Mouse (Mus musculus) CH12.LX (cell line): ENCODE measurements around the gene BC048507.

ENCODE experiments used
- CTCF ChIP-seq, 2 experiments: IDR thresholded peaks in 1 of 2; conservative IDR thresholded peaks in 1 of 2; 2 replicates each; pipeline ENCODE4 v1.5.1; 2011 to 2012; ENCODE audit warnings: low read depth in 2 of 2, low read length in 2 of 2, improper control_type of control experiment in 1 of 2, inconsistent platforms in 1 of 2, mild to moderate bottlenecking in 1 of 2, moderate library complexity in 1 of 2
- EP300 ChIP-seq: IDR thresholded peaks from 2 replicates; pipeline ENCODE4 v1.6.1; 2011; ENCODE audit warnings: low read length, improper control_type of control experiment
- HCFC1 ChIP-seq: IDR thresholded peaks from 2 replicates; pipeline ENCODE4 v1.6.1; 2012; ENCODE audit warnings: low read depth, mild to moderate bottlenecking, inconsistent platforms, low read length, improper control_type of control experiment
- IRF4 ChIP-seq: IDR thresholded peaks from 2 replicates; pipeline ENCODE4 v1.6.1; 2014; ENCODE audit warnings: low read depth, mild to moderate bottlenecking, inconsistent platforms, low read length, improper control_type of control experiment
- KAT2A ChIP-seq: IDR thresholded peaks from 2 replicates; pipeline ENCODE4 v1.6.1; 2012; ENCODE audit warnings: low read length, improper control_type of control experiment, inconsistent platforms; ENCODE audit not compliant: insufficient replicate concordance
- MAX ChIP-seq: IDR thresholded peaks from 2 replicates; pipeline ENCODE4 v1.6.1; 2011; ENCODE audit warnings: low read length, improper control_type of control experiment
- MXI1 ChIP-seq: IDR thresholded peaks from 2 replicates; pipeline ENCODE4 v1.6.1; 2011; ENCODE audit warnings: mild to moderate bottlenecking, low read depth, low read length, improper control_type of control experiment
- NELFE ChIP-seq: IDR thresholded peaks from 2 replicates; pipeline ENCODE4 v1.6.1; 2011; ENCODE audit warnings: low read depth, low read length, improper control_type of control experiment
- PAX5 ChIP-seq: IDR thresholded peaks from 2 replicates; pipeline ENCODE4 v1.6.1; 2012; ENCODE audit warnings: low read length, inconsistent platforms, mixed read lengths
- POLR2A ChIP-seq: IDR thresholded peaks from 2 replicates; pipeline ENCODE4 v1.6.1; 2011; ENCODE audit warnings: low read depth, mild to moderate bottlenecking, improper control_type of control experiment, low read length
- POLR2AphosphoS2 ChIP-seq: IDR thresholded peaks from 2 replicates; pipeline ENCODE4 v1.6.1; 2011; ENCODE audit warnings: low read depth, low read length, improper control_type of control experiment
- SIN3A ChIP-seq: IDR thresholded peaks from 2 replicates; pipeline ENCODE4 v1.6.1; 2012; ENCODE audit warnings: low read length, improper control_type of control experiment, inconsistent platforms
- TBP ChIP-seq: conservative IDR thresholded peaks from 2 replicates; pipeline ENCODE4 v1.6.1; 2011; ENCODE audit warnings: low read depth, low read length, improper control_type of control experiment
- USF2 ChIP-seq: conservative IDR thresholded peaks from 2 replicates; pipeline ENCODE4 v1.6.1; 2011; ENCODE audit warnings: low read depth, low read length, improper control_type of control experiment

DNA sequence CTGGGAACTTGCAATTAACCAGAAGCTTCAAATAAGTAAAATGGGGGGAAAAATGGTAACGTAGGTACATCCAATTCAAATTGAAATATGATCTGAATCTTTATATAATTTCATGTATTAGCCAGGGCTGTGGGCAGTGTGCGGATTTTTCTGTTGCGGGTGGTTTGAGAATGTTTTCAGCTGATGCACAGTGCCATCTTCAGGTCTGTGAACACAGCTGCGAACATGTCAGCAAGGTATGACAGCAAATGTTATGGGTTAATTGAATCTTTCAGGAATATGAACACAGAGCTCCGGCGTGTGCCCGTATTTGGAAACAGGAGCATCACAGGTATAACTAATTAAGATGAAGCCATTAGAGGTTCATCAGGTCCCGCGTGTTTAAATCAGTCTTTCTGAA is 618 bp upstream of the BC048507 start:
- peak in 1 of 2 experiments; percentile 17; a peak in 1 of 4 replicates for TF ChIP-seq CTCF (conservative IDR thresholded peaks at IDR 0.05 in 1 of 2, IDR thresholded peaks at IDR 0.05 in 1 of 2; ENCODE audit: low read depth in 2 of 2, low read length in 2 of 2)
- no peak for TF ChIP-seq SIN3A
- no peak for TF ChIP-seq POLR2AphosphoS2
- TF ChIP-seq KAT2A = no peak
- TF ChIP-seq POLR2A = no peak
- TF ChIP-seq PAX5 = no peak
- no peak for TF ChIP-seq EP300
- TF ChIP-seq HCFC1 = no peak
- no peak for TF ChIP-seq USF2
- no peak for TF ChIP-seq MAX
- no peak for TF ChIP-seq MXI1
- no peak for TF ChIP-seq NELFE
- TF ChIP-seq IRF4 = no peak
- TF ChIP-seq TBP = no peak
